Mouse (Mus musculus): ENCODE data around the gene Clba1. TPM values are rescaled to one million over a fixed set of nuclear protein-coding genes. Genes with fewer than 3 reads are reported as not detected.

Gene Clba1
- total RNA-seq, 2 experiments from 2014 or later: 4.4 to 5.1 TPM

- DNase-seq: no peak
Measured at GRCm38 (mm10) chr12:112850344-112850743, 41.6 kb downstream of the Clba1 start.

- peak; percentile 46 for DNase-seq
Measured at GRCm38 (mm10) chr12:112851116-112851515, 42.4 kb downstream of the Clba1 start.

GRCm38 (mm10) chr12:112853050-112853729 is 44.5 kb downstream of the Clba1 start:
- no peak for DNase-seq

- no peak for DNase-seq
Measured at GRCm38 (mm10) chr12:112854610-112855333, 46.0 kb downstream of the Clba1 start.

- DNase-seq: no peak
Measured at GRCm38 (mm10) chr12:112856338-112856737, 47.6 kb downstream of the Clba1 start.

GRCm38 (mm10) chr12:112857021-112857925 is 48.5 kb downstream of the Clba1 start:
- DNase-seq: no peak

- DNase-seq: no peak
Measured at GRCm38 (mm10) chr12:112858581-112859336, 50.0 kb downstream of the Clba1 start.

- DNase-seq: no peak
Measured at GRCm38 (mm10) chr12:112859930-112860329, 51.2 kb downstream of the Clba1 start.

- no peak for DNase-seq
Measured at GRCm38 (mm10) chr12:112860765-112861164, 52.0 kb downstream of the Clba1 start.

GRCm38 (mm10) chr12:112861911-112862321 is 53.2 kb downstream of the Clba1 start:
- no peak for DNase-seq

GRCm38 (mm10) chr12:112864804-112865203 is 56.1 kb downstream of the Clba1 start:
- DNase-seq: no peak

Other genes with a start within 250 kb of the Clba1 start
- 10 to 100 TPM; 21.7 to 25.4 TPM for gene Inf2, start 220.2 kb upstream of the Clba1 start, total RNA-seq (2021)
- gene Adssl1, start 188.9 kb upstream of the Clba1 start, total RNA-seq (2021): 10 to 100 TPM; 42.9 to 72.4 TPM
- gene Siva1, start 164.3 kb upstream of the Clba1 start, total RNA-seq (2021): 10 to 100 TPM; 35.9 to 46.7 TPM
- 100 to 1,000 TPM; 210 to 252 TPM for gene Akt1, start 134.1 kb upstream of the Clba1 start, total RNA-seq (2021)
- gene Zbtb42, start 130.1 kb upstream of the Clba1 start, total RNA-seq (2021): 1 to 10 TPM; 3.9 to 5.5 TPM
- 10 to 100 TPM; 28.8 to 29.6 TPM for gene Cep170b, start 88.5 kb upstream of the Clba1 start, total RNA-seq (2021)
- 10 to 100 TPM; 10.8 to 13.4 TPM for gene Pld4, start 48.3 kb upstream of the Clba1 start, total RNA-seq (2021)
- 10 to 100 TPM in 1 of 2 experiments, 1 to 10 TPM in 1; 9.4 to 13.5 TPM for gene Ahnak2, start 6.3 kb upstream of the Clba1 start, total RNA-seq (2021)
- gene Cdca4, start 20.5 kb downstream of the Clba1 start, total RNA-seq (2021): 10 to 100 TPM; 20.2 to 23.1 TPM
- gene Gpr132, start 59.3 kb downstream of the Clba1 start, total RNA-seq (2021): 1 to 10 TPM; 1.1 to 1.2 TPM
- gene Jag2, start 120.8 kb downstream of the Clba1 start, total RNA-seq (2021): 10 to 100 TPM; 13.2 to 23.1 TPM
- gene Nudt14, start 133.2 kb downstream of the Clba1 start, total RNA-seq (2021): 10 to 100 TPM; 46.9 to 50.2 TPM
- 10 to 100 TPM; 16.9 to 28.1 TPM for gene Btbd6, start 167.5 kb downstream of the Clba1 start, total RNA-seq (2021)
- gene Brf1, start 191.8 kb downstream of the Clba1 start, total RNA-seq (2021): 10 to 100 TPM; 40.1 to 55.3 TPM
- 10 to 100 TPM; 30.3 to 37.1 TPM for gene Pacs2, start 205.6 kb downstream of the Clba1 start, total RNA-seq (2021)

All from adrenal gland, postnatal 10 days (tissue).